Mouse (Mus musculus) heart, adult 2 months (tissue): ENCODE data around the gene Col4a1.

Experiments used
- CTCF ChIP-seq: fragments of 200-600 bp; IDR thresholded peaks from 2 replicates; pipeline ENCODE4 v1.8.1; 2022; ENCODE audit warnings: antibody characterized with exemption, mild to moderate bottlenecking, moderate library complexity
- POLR2A ChIP-seq: fragments of 200-500 bp; IDR thresholded peaks from 2 replicates; pipeline ENCODE4 v1.6.1; 2011; ENCODE audit warnings: mild to moderate bottlenecking, low read depth, low read length, control low read depth; ENCODE audit not compliant: insufficient read depth

- TF ChIP-seq CTCF = no peak
- no peak for TF ChIP-seq POLR2A
Observed at GRCm38 (mm10) chr8:11277602-11278051, 35.0 kb downstream of the Col4a1 start.
